Mouse (Mus musculus) myocyte (in vitro differentiated cells): ENCODE measurements at regions not wholly inside any gene's neighbourhood (a gene's known extent, or its start where the extent isn't known, plus 50 kb on each side); places are given as distances from the start of the nearest gene placed in this dataset.

Experiments
- E2F4 ChIP-seq: IDR thresholded peaks from one replicate; pipeline ENCODE4 v1.6.1; 2011; ENCODE audit warnings: mild to moderate bottlenecking, control low read depth, moderate library complexity; ENCODE audit not compliant: insufficient read depth
- MYOG ChIP-seq, 3 experiments: IDR thresholded peaks; one replicate each; pipeline ENCODE4 v1.6.1; 2011; ENCODE audit warnings: control low read depth in 2 of 3, low read depth in 2 of 3, mild to moderate bottlenecking in 2 of 3; ENCODE audit not compliant: insufficient read length in 2 of 3, control insufficient read depth in 1 of 3, insufficient read depth in 1 of 3
- POLR2A ChIP-seq: IDR thresholded peaks from one replicate; pipeline ENCODE4 v1.6.1; 2011; ENCODE audit warnings: low read depth, mild to moderate bottlenecking, control low read depth, moderate library complexity; ENCODE audit not compliant: insufficient read length

DNA sequence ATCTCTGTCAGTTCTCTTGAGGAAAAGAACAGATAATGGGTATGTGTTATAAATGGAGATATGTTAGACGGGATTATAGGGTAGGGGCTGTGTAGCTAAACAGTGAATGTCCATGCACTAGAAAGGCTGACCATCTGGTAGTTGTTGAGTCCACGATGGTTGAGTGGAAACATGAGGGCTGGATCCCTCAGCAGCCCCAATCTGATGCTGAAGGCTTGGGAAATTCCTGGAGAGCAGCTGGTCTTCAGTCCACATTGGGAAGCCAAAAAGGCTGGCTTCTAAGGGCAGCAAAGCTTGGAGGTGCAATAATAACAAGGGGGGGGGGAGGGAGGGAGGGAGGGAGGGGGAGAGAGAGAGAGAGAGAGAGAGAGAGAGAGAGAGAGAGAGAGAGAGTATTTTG is 97.3 kb upstream of the Tgfbr2 start:
- TF ChIP-seq POLR2A = no peak
- no peak for TF ChIP-seq E2F4
- TF ChIP-seq MYOG (IDR thresholded peaks at IDR 0.05; ENCODE audit: control insufficient read depth in 1 of 3, insufficient read depth in 1 of 3, insufficient read length in 2 of 3, low read depth in 2 of 3) = no peak
